In the genomic region with DNA sequence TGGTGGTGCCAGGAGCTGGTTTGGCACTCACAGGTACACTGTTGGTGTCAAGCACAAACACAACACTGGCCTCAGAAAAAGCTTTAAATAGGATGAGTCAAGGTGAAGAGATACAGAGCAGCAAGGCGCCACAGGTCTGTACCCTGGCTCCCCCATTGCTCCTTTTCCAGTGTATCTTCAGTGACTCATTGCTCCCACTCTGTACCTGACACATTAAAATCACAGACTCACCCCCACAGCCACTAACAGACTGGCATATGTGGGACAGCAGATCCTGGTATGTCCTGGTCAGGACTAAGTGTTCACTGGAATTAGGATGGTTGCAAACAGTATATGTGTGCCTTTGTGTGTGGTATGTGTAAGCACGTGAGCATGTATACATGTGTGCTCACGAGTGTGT, we compare ENCODE assay signal across 19 mouse cellular contexts.
DNase-seq lines count a peak whose midpoint lies in the region; ATAC-seq and TF ChIP-seq lines count a peak whose summit lies in the region.
"Had no signal": no experiment of that assay in that cellular context is flagged by ENCODE, and none has a peak within 500 bp of the region (broad histone marks: within the 10 kb centered on the region; RNA-seq: fewer than 3 reads in every experiment).

No protein-coding gene starts in this region.

- no peak for TF ChIP-seq POLR2A in CH12.LX (IDR thresholded peaks at IDR 0.05; ENCODE audit: low read depth, low read length)

- H3K27me3 ChIP-seq in heart, embryonic 11.5 days (ENCODE audit: control insufficient read depth, insufficient read depth, low read length): no peaks in the 10 kb centered on the region
- no peaks in the 10 kb centered on the region for H3K27me3 ChIP-seq in CH12.LX (replicated peaks)
- H3K27me3 ChIP-seq: embryonic facial prominence, embryonic 12.5 days; forebrain, embryonic 15.5 days; hindbrain, embryonic 15.5 days had no signal

- peak; percentile 83; the same call in 1 of the 2 replicates for ATAC-seq in frontal cortex, adult (ENCODE audit: low TSS enrichment)
- no peak for ATAC-seq in heart, embryonic 11.5 days (replicated peaks; ENCODE audit: insufficient number of reproducible peaks, low FRiP score, low TSS enrichment)
- ATAC-seq: CD4-positive, CD25-positive, alpha-beta regulatory T cell, adult 4 months; forebrain, embryonic 15.5 days; intestine, embryonic 16.5 days had no signal

- TF ChIP-seq EP300 in CH12.LX (IDR thresholded peaks at IDR 0.05; ENCODE audit: low read length): no peak

- H3K27ac ChIP-seq in heart, embryonic 11.5 days (ENCODE audit: low read depth, low read length): no peak overlapping the region
- H3K27ac ChIP-seq in CH12.LX (ENCODE audit: insufficient read depth, low read depth): no peak overlapping the region
- H3K27ac ChIP-seq: embryonic facial prominence, embryonic 12.5 days; forebrain, embryonic 15.5 days; hindbrain, embryonic 15.5 days had no signal

- no peaks in the 10 kb centered on the region for H3K9me3 ChIP-seq in heart, embryonic 11.5 days (replicated peaks; ENCODE audit: control insufficient read depth, low read length)
- no peaks in the 10 kb centered on the region for H3K9me3 ChIP-seq in CH12.LX (replicated peaks; ENCODE audit: low read length)
- H3K9me3 ChIP-seq: embryonic facial prominence, embryonic 12.5 days; forebrain, embryonic 15.5 days; hindbrain, embryonic 15.5 days had no signal

- H3K9ac ChIP-seq in heart, embryonic 11.5 days (ENCODE audit: low read depth, low read length): no peak overlapping the region
- no peak overlapping the region for H3K9ac ChIP-seq in CH12.LX (ENCODE audit: insufficient read depth, low read depth)
- H3K9ac ChIP-seq: embryonic facial prominence, embryonic 12.5 days; forebrain, embryonic 15.5 days; hindbrain, embryonic 15.5 days had no signal

- 71% methylated on average over 3 of the region's 3 CpGs for WGBS in heart, embryonic 11.5 days (ENCODE audit: insufficient replicate concordance)

- H3K36me3 ChIP-seq in heart, embryonic 11.5 days (ENCODE audit: control insufficient read depth, insufficient read depth, low read length): no peaks in the 10 kb centered on the region
- no peaks in the 10 kb centered on the region for H3K36me3 ChIP-seq in CH12.LX (replicated peaks in 1 of 2; ENCODE audit: control insufficient read depth in 1 of 2, insufficient read depth in 1 of 2, low read length in 1 of 2)
- H3K36me3 ChIP-seq: embryonic facial prominence, embryonic 12.5 days; forebrain, embryonic 15.5 days; hindbrain, embryonic 15.5 days had no signal

- H3K4me2 ChIP-seq in heart, embryonic 11.5 days: peak overlapping the region; percentile 42
- no peak overlapping the region for H3K4me2 ChIP-seq in CH12.LX (ENCODE audit: insufficient read depth, low read depth, poor library complexity, severe bottlenecking)
- H3K4me2 ChIP-seq: embryonic facial prominence, embryonic 12.5 days; forebrain, embryonic 15.5 days; hindbrain, embryonic 15.5 days had no signal

- intact Hi-C loops in heart, postnatal 14 days (cut with DNase I): no loop called here

- dilution Hi-C loops in CH12.LX (cut with MboI; ENCODE audit: extremely low pct_ligation_motif_present, extremely low pct_unique_long_range_greater_than_20kb, low sequenced_read_pairs): no loop called here

- no peak for TF ChIP-seq RAD21 in CH12.LX (IDR thresholded peaks at IDR 0.05; ENCODE audit: low read depth, low read length)

- TF ChIP-seq CTCF in CH12.LX (conservative IDR thresholded peaks at IDR 0.05 in 1 of 2, IDR thresholded peaks at IDR 0.05 in 1 of 2; ENCODE audit: low read depth in 2 of 2, low read length in 2 of 2): no peak

- no peak overlapping the region for H3K4me3 ChIP-seq in heart, embryonic 11.5 days (ENCODE audit: low read depth, low read length)
- H3K4me3 ChIP-seq in CH12.LX (replicated peaks in 1 of 3; ENCODE audit: low read depth in 2 of 3, low read length in 2 of 3, poor library complexity in 1 of 3): no peak overlapping the region
- H3K4me3 ChIP-seq: embryonic facial prominence, embryonic 12.5 days; forebrain, embryonic 15.5 days; hindbrain, embryonic 15.5 days had no signal

- H3K4me1 ChIP-seq in heart, embryonic 11.5 days (ENCODE audit: control insufficient read depth, insufficient read depth, low read length): peaks cover 6% of the 10 kb centered on the region; the same call in 1 of the 2 replicates
- H3K4me1 ChIP-seq in CH12.LX (ENCODE audit: control insufficient read depth in 1 of 2, insufficient read depth in 2 of 2): peaks cover 0 to 5% of the 10 kb centered on the region in 2 experiments; a peak in 2 of 4 replicates
- H3K4me1 ChIP-seq: embryonic facial prominence, embryonic 12.5 days; forebrain, embryonic 15.5 days had no signal

- H3K79me2 ChIP-seq in CH12.LX (replicated peaks; ENCODE audit: control insufficient read depth, extremely low read depth, insufficient read depth, poor library complexity, severe bottlenecking): no peaks in the 10 kb centered on the region

- in situ Hi-C loops in CH12.LX (cut with MboI; ENCODE audit: low pct_ligation_motif_present, low pct_unique_long_range_greater_than_20kb, low sequenced_read_pairs): loop anchor here (5.0 kb wide), 1 partner anchor 36 kb away; no protein-coding TSS in a partner anchor

- no peak for DNase-seq in frontal cortex, postnatal 14 days (ENCODE audit: low spot score in 2 of 2)
- no peak for DNase-seq in heart, postnatal 14 days
- peak; percentile 5 to 14 for DNase-seq in left cerebral cortex, adult 18-20 months (ENCODE audit: low spot score in 2 of 2)
- DNase-seq in left cerebral cortex, adult 11 months (ENCODE audit: low spot score): no peak
- DNase-seq in CH12.LX (ENCODE audit: extremely low read depth): no peak
- DNase-seq: adrenal gland, postnatal 10 days; B cell, adult 2 months; cerebellum, adult 11-12 months; cerebellum, adult 9-10 months; cerebellum, postnatal 25 days; gastrocnemius, postnatal 14 days; heart, postnatal 10 days had no signal

TF ChIP-seq in CH12.LX, 34 proteins besides CTCF, POLR2A, EP300 and RAD21:
- TF ChIP-seq SIN3A (IDR thresholded peaks at IDR 0.05; ENCODE audit: low read length) (no peak), BHLHE40 (IDR thresholded peaks at IDR 0.05; ENCODE audit: low read depth, low read length) (peak; percentile 19; the same call in 1 of the 2 replicates)

Comparison
In these comparisons a context has a peak if more than half of its experiments do, and no peak if none do; other contexts are left out.
1. DNase-seq: peak in left cerebral cortex, adult 18-20 months (2 of 2); none in frontal cortex, postnatal 14 days (0 of 2), heart, postnatal 14 days (0 of 2), left cerebral cortex, adult 11 months (single experiment) and CH12.LX (single experiment).